ENCODE assay signal across 8 mouse cellular contexts in genomic region chr6:83350172-83350571, GRCm38 (mm10). TPM values are rescaled to one million over a fixed set of nuclear protein-coding genes. Genes with fewer than 3 reads are reported as not detected.
DNase-seq lines count a peak whose midpoint lies in the region; ATAC-seq and TF ChIP-seq lines count a peak whose summit lies in the region.

No protein-coding gene starts in this region.

- peak overlapping the region; percentile 81 for H3K4me2 ChIP-seq in midbrain, embryonic 11.5 days

- H3K4me1 ChIP-seq in kidney, adult 2 months (ENCODE audit: control insufficient read depth, insufficient read depth, low read length), result peaks cover 13% of the 10 kb centered on the region; the same call in 1 of the 2 replicates
- H3K4me1 ChIP-seq in bone marrow, adult 2 months (ENCODE audit: control insufficient read depth, insufficient read depth, low read length), result no peaks in the 10 kb centered on the region; the same call in 1 of the 2 replicates
- peaks cover 24% of the 10 kb centered on the region for H3K4me1 ChIP-seq in hindbrain, embryonic 10.5 days (replicated peaks)
- peaks cover 7% of the 10 kb centered on the region for H3K4me1 ChIP-seq in midbrain, embryonic 11.5 days (ENCODE audit: control insufficient read depth, insufficient read depth, low read length)

- no peaks in the 10 kb centered on the region for H3K27me3 ChIP-seq in kidney, adult 2 months (replicated peaks; ENCODE audit: control insufficient read depth, insufficient read depth, low read length)
- H3K27me3 ChIP-seq in hindbrain, embryonic 10.5 days (ENCODE audit: insufficient read depth, poor library complexity, severe bottlenecking), result no peaks in the 10 kb centered on the region
- no peaks in the 10 kb centered on the region for H3K27me3 ChIP-seq in midbrain, embryonic 11.5 days (ENCODE audit: control insufficient read depth, insufficient read depth, low read length)

- peak overlapping the region; percentile 95 for H3K9ac ChIP-seq in midbrain, embryonic 11.5 days (ENCODE audit: low read length)

- TF ChIP-seq POLR2A in kidney, adult 2 months (IDR thresholded peaks at IDR 0.05; ENCODE audit: low read depth, low read length), result no peak
- no peak for TF ChIP-seq POLR2A in bone marrow, adult 2 months (IDR thresholded peaks at IDR 0.05; ENCODE audit: borderline replicate concordance, control insufficient read depth, low read depth, low read length)

- WGBS in kidney, adult 2 months, result 78% methylated on average over 7 of the region's 7 CpGs
- 76% methylated on average over 7 of the region's 7 CpGs for WGBS in bone marrow, adult 2 months
- 83% methylated on average over 7 of the region's 7 CpGs for WGBS in hindbrain, embryonic 10.5 days
- WGBS in midbrain, embryonic 11.5 days, result 84% methylated on average over 7 of the region's 7 CpGs

- peak overlapping the region; percentile 87 for H3K4me3 ChIP-seq in kidney, adult 2 months (ENCODE audit: insufficient read depth, low read depth, low read length)
- H3K4me3 ChIP-seq in bone marrow, adult 2 months (replicated peaks; ENCODE audit: control insufficient read depth, low read depth, low read length), result peak overlapping the region; percentile 82
- peak overlapping the region; percentile 92 for H3K4me3 ChIP-seq in hindbrain, embryonic 10.5 days
- H3K4me3 ChIP-seq in midbrain, embryonic 11.5 days (ENCODE audit: low read depth, low read length), result peak overlapping the region; percentile 77

- no peaks in the 10 kb centered on the region for H3K36me3 ChIP-seq in kidney, adult 2 months (ENCODE audit: control insufficient read depth, insufficient read depth, low read length)
- peaks cover 45% of the 10 kb centered on the region for H3K36me3 ChIP-seq in hindbrain, embryonic 10.5 days
- H3K36me3 ChIP-seq in midbrain, embryonic 11.5 days (ENCODE audit: control insufficient read depth, insufficient read depth, low read length), result no peaks in the 10 kb centered on the region

- H3K9me3 ChIP-seq in hindbrain, embryonic 10.5 days, result no peaks in the 10 kb centered on the region
- H3K9me3 ChIP-seq in midbrain, embryonic 11.5 days (ENCODE audit: control insufficient read depth, low read length), result no peaks in the 10 kb centered on the region

- DNase-seq in kidney, adult 2 months, result no peak
- no peak for DNase-seq in kidney, adult 18-20 months
- no peak for DNase-seq in hindbrain, embryonic 10.5 days (ENCODE audit: low spot score)
- DNase-seq in midbrain, embryonic 11.5 days (ENCODE audit: low spot score, missing footprints), result no peak
- DNase-seq in retina, postnatal 1 day, result no peak
- no peak for DNase-seq in kidney, postnatal 25 days
- DNase-seq in layer of hippocampus, adult 8-10 months (ENCODE audit: low spot score in 2 of 2), result no peak

- H3K27ac ChIP-seq in kidney, adult 2 months (ENCODE audit: insufficient read depth, low read depth, low read length), result peak overlapping the region; percentile 46; the same call in 1 of the 2 replicates
- H3K27ac ChIP-seq in bone marrow, adult 2 months (ENCODE audit: control insufficient read depth, insufficient read depth, low read depth, low read length, poor library complexity), result peak overlapping the region; percentile 67
- peak overlapping the region; percentile 97 for H3K27ac ChIP-seq in hindbrain, embryonic 10.5 days
- no peak overlapping the region for H3K27ac ChIP-seq in midbrain, embryonic 11.5 days (ENCODE audit: low read depth, low read length)

- TF ChIP-seq CTCF in kidney, adult 2 months (conservative IDR thresholded peaks at IDR 0.05; ENCODE audit: insufficient read depth, insufficient read length, low read depth, low read length), result no peak
- no peak for TF ChIP-seq CTCF in bone marrow, adult 2 months (IDR thresholded peaks at IDR 0.05; ENCODE audit: control insufficient read depth, insufficient read depth, low read length)

- ATAC-seq in midbrain, embryonic 11.5 days (ENCODE audit: low FRiP score), result no peak

RNA-seq across cellular contexts. Expression of gene Bola3, which starts 1.2 kb away (rescaled TPM):
- 85.2 and 125 TPM in 2 replicates for polyA plus RNA-seq in kidney, adult 2 months (2012; rRNA removed)
- polyA plus RNA-seq in bone marrow, adult 2 months (2011; ENCODE audit: insufficient read depth, insufficient read length, low replicate concordance, missing spikeins), result 128 and 170 TPM in 2 replicates
- polyA plus RNA-seq in hindbrain, embryonic 10.5 days (2016; fragmentation: Nextera tagmentation; extraction: Ambion mirVana), result 138 and 158 TPM in 2 replicates
- polyA plus RNA-seq in midbrain, embryonic 11.5 days (2014; fragmentation: Nextera tagmentation; extraction: Ambion mirVana), result 134 and 144 TPM in 2 replicates
- total RNA-seq in layer of hippocampus, adult 8-10 months (2022), result 10 to 100 TPM; 33.5 to 55.4 (median 42.2) TPM

RNA-seq across cellular contexts. Expression of gene Mob1a, which starts 24.4 kb away (rescaled TPM):
- polyA plus RNA-seq in kidney, adult 2 months (2012; rRNA removed), result 17.9 and 23.5 TPM in 2 replicates
- 24.6 and 31.2 TPM in 2 replicates for polyA plus RNA-seq in bone marrow, adult 2 months (2011; ENCODE audit: insufficient read depth, insufficient read length, low replicate concordance, missing spikeins)
- 50.1 and 58.6 TPM in 2 replicates for polyA plus RNA-seq in hindbrain, embryonic 10.5 days (2016; fragmentation: Nextera tagmentation; extraction: Ambion mirVana)
- polyA plus RNA-seq in midbrain, embryonic 11.5 days (2014; fragmentation: Nextera tagmentation; extraction: Ambion mirVana), result 73.7 and 82.0 TPM in 2 replicates
- total RNA-seq in layer of hippocampus, adult 8-10 months (2022), result 10 to 100 TPM; 20.5 to 31.0 (median 26.1) TPM

RNA-seq across cellular contexts. Expression of gene Mthfd2, which starts 24.5 kb away (rescaled TPM):
- 2.3 and 2.4 TPM in 2 replicates for polyA plus RNA-seq in kidney, adult 2 months (2012; rRNA removed)
- 22.0 and 30.0 TPM in 2 replicates for polyA plus RNA-seq in bone marrow, adult 2 months (2011; ENCODE audit: insufficient read depth, insufficient read length, low replicate concordance, missing spikeins)
- polyA plus RNA-seq in hindbrain, embryonic 10.5 days (2016; fragmentation: Nextera tagmentation; extraction: Ambion mirVana), result 43.6 and 61.8 TPM in 2 replicates
- 48.0 and 51.6 TPM in 2 replicates for polyA plus RNA-seq in midbrain, embryonic 11.5 days (2014; fragmentation: Nextera tagmentation; extraction: Ambion mirVana)
- total RNA-seq in layer of hippocampus, adult 8-10 months (2022), result 10 to 100 TPM in 1 of 4 experiments, 1 to 10 TPM in 3; 5.7 to 10.6 (median 9.5) TPM
